Mouse (Mus musculus): ENCODE measurements at regions not wholly inside any gene's neighbourhood (a gene's known extent, or its start where the extent isn't known, plus 50 kb on each side); places are given as distances from the start of the nearest gene placed in this dataset.
"Not testable (repeated sequence)": the region's sequence is repeated elsewhere in the genome, so short reads cannot be mapped to it uniquely, and the experiment has no call there.

GRCm38 (mm10) chr3:11020048-11020447 lies 684.6 kb upstream of the Gm38303 start:
- no peaks in the 10 kb centered on the region for H3K9me3 ChIP-seq (ENCODE audit: low read length)
- DNase-seq (ENCODE audit: low spot score), result no peak
- 72% methylated on average over 3 of the region's 3 CpGs for WGBS
- H3K4me2 ChIP-seq (ENCODE audit: low read depth, low read length), result no peak overlapping the region
- H3K36me3 ChIP-seq (ENCODE audit: insufficient read depth, low read length), result no peaks in the 10 kb centered on the region
- ATAC-seq, result no peak
- no peak overlapping the region for H3K9ac ChIP-seq (replicated peaks; ENCODE audit: low read length)
- H3K27me3 ChIP-seq (ENCODE audit: insufficient read depth, low read length), result no peaks in the 10 kb centered on the region
- H3K4me3 ChIP-seq (ENCODE audit: low read length), result no peak overlapping the region
- no peak overlapping the region for H3K27ac ChIP-seq
- H3K4me1 ChIP-seq (ENCODE audit: insufficient read depth, low read length), result no peaks in the 10 kb centered on the region
- no peak for TF ChIP-seq CTCF (IDR thresholded peaks at IDR 0.05; ENCODE audit: low read depth)

- ATAC-seq, result not testable (repeated sequence)
These were observed 679.4 kb upstream of the Gm38303 start for GRCm38 (mm10) chr3:11014911-11015310.

GRCm38 (mm10) chr3:11007363-11007762 lies 671.9 kb upstream of the Gm38303 start:
- Histone ChIP-seq H3K4me1 (ENCODE audit: insufficient read depth, low read length) (no peaks in the 10 kb centered on the region), H3K27me3 (ENCODE audit: insufficient read depth, low read length) (no peaks in the 10 kb centered on the region), H3K9me3 (ENCODE audit: low read length) (no peaks in the 10 kb centered on the region), H3K27ac (no peak overlapping the region), H3K4me2 (ENCODE audit: low read depth, low read length) (no peak overlapping the region), H3K4me3 (ENCODE audit: low read length) (no peak overlapping the region), H3K36me3 (ENCODE audit: insufficient read depth, low read length) (no peaks in the 10 kb centered on the region), H3K9ac (replicated peaks; ENCODE audit: low read length) (no peak overlapping the region)
- ATAC-seq (no peak), DNase-seq (ENCODE audit: low spot score) (no peak)
- WGBS, result 72% methylated on average over 3 of the region's 3 CpGs
- TF ChIP-seq CTCF (IDR thresholded peaks at IDR 0.05; ENCODE audit: low read depth), result no peak

More at GRCm38 (mm10) chr3:11014911-11015310, 679.4 kb upstream of the Gm38303 start:
- not testable (repeated sequence) for H3K9me3 ChIP-seq (ENCODE audit: low read length); H3K36me3 ChIP-seq (ENCODE audit: insufficient read depth, low read length); DNase-seq (ENCODE audit: low spot score); H3K9ac ChIP-seq (replicated peaks; ENCODE audit: low read length); H3K27me3 ChIP-seq (ENCODE audit: insufficient read depth, low read length); H3K4me3 ChIP-seq (ENCODE audit: low read length); H3K27ac ChIP-seq; H3K4me1 ChIP-seq (ENCODE audit: insufficient read depth, low read length); H3K4me2 ChIP-seq (ENCODE audit: low read depth, low read length)
- 93% methylated on average over 6 of the region's 21 CpGs for whole genome bisulfite sequencing

- no peak for ATAC-seq
- DNase-seq (ENCODE audit: low spot score), result peak; percentile 36
These were observed 671.2 kb upstream of the Gm38303 start for GRCm38 (mm10) chr3:11006531-11007269.

DNA sequence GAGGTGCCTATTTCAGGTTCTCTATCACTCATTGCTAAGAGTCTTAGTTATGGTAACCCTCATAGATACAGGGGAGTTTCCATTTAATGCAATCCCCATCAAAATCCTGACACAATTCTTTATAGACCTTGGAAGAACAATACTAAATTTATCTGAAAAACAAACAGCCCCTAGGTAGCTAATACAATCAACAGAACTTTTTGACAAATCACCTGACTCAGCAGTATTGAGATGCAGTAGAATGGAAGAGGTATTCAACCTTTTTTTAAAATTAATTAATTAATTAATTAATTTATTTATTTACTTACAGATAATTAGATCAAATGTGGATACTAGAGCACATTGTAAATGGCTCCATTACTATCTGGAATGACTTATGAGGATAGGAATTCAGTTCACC lies 643.5 kb upstream of the Gm38303 start:
- Histone ChIP-seq H3K27ac (no peak overlapping the region), H3K4me3 (ENCODE audit: low read length) (no peak overlapping the region), H3K9me3 (ENCODE audit: low read length) (no peaks in the 10 kb centered on the region), H3K36me3 (ENCODE audit: insufficient read depth, low read length) (no peaks in the 10 kb centered on the region), H3K9ac (replicated peaks; ENCODE audit: low read length) (no peak overlapping the region), H3K4me1 (ENCODE audit: insufficient read depth, low read length) (no peaks in the 10 kb centered on the region), H3K27me3 (ENCODE audit: insufficient read depth, low read length) (no peaks in the 10 kb centered on the region), H3K4me2 (ENCODE audit: low read depth, low read length) (no peak overlapping the region)
- DNase-seq (ENCODE audit: low spot score) (no peak), ATAC-seq (no peak)
- no peak for TF ChIP-seq CTCF (IDR thresholded peaks at IDR 0.05; ENCODE audit: low read depth)

More at GRCm38 (mm10) chr3:11006531-11007269, 671.2 kb upstream of the Gm38303 start:
- no peak overlapping the region for H3K27ac ChIP-seq
- H3K9ac ChIP-seq (replicated peaks; ENCODE audit: low read length), result no peak overlapping the region
- 75% methylated on average over 2 of the region's 2 CpGs for WGBS
- no peak overlapping the region for H3K4me3 ChIP-seq (ENCODE audit: low read length)
- H3K4me1 ChIP-seq (ENCODE audit: insufficient read depth, low read length), result no peaks in the 10 kb centered on the region
- H3K4me2 ChIP-seq (ENCODE audit: low read depth, low read length), result no peak overlapping the region
- TF ChIP-seq CTCF (IDR thresholded peaks at IDR 0.05; ENCODE audit: low read depth), result no peak
- H3K27me3 ChIP-seq (ENCODE audit: insufficient read depth, low read length), result no peaks in the 10 kb centered on the region
- no peaks in the 10 kb centered on the region for H3K36me3 ChIP-seq (ENCODE audit: insufficient read depth, low read length)
- no peaks in the 10 kb centered on the region for H3K9me3 ChIP-seq (ENCODE audit: low read length)

DNA sequence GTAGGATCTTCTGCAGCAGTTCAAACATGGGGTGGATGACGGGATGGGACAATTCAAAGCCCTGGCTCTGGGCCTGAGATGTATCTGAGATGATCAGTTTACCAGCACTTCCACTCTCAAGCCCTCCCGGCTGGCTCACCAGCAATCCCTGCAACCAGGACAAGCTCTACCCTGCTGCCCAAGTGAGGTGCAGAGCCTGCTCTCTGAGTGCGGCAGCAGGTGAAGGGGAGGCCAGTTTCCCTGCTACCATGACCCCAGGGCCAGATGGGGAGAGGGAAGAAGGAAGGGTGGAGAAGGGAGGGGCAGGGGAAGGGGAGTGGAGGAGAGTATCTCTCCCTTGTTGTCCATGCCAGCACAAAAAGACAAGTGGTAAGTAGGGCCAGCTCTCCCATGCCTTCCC lies 638.9 kb upstream of the Gm38303 start:
- Histone ChIP-seq H3K9ac (replicated peaks; ENCODE audit: low read length) (no peak overlapping the region), H3K27me3 (ENCODE audit: insufficient read depth, low read length) (no peaks in the 10 kb centered on the region), H3K4me1 (ENCODE audit: insufficient read depth, low read length) (no peaks in the 10 kb centered on the region), H3K4me2 (ENCODE audit: low read depth, low read length) (no peak overlapping the region), H3K4me3 (ENCODE audit: low read length) (no peak overlapping the region), H3K9me3 (ENCODE audit: low read length) (no peaks in the 10 kb centered on the region), H3K36me3 (ENCODE audit: insufficient read depth, low read length) (no peaks in the 10 kb centered on the region), H3K27ac (no peak overlapping the region)
- DNase-seq (ENCODE audit: low spot score) (no peak), ATAC-seq (no peak)
- no peak for TF ChIP-seq CTCF (IDR thresholded peaks at IDR 0.05; ENCODE audit: low read depth)
- WGBS, result 93% methylated on average over 3 of the region's 3 CpGs

- no peaks in the 10 kb centered on the region for H3K27me3 ChIP-seq (ENCODE audit: insufficient read depth, low read length)
- H3K27ac ChIP-seq, result no peak overlapping the region
- no peak for DNase-seq (ENCODE audit: low spot score)
- ATAC-seq, result no peak
- H3K4me3 ChIP-seq (ENCODE audit: low read length), result no peak overlapping the region
- no peak overlapping the region for H3K4me2 ChIP-seq (ENCODE audit: low read depth, low read length)
- TF ChIP-seq CTCF (IDR thresholded peaks at IDR 0.05; ENCODE audit: low read depth), result no peak
- H3K9ac ChIP-seq (replicated peaks; ENCODE audit: low read length), result no peak overlapping the region
- H3K9me3 ChIP-seq (ENCODE audit: low read length), result no peaks in the 10 kb centered on the region
- H3K4me1 ChIP-seq (ENCODE audit: insufficient read depth, low read length), result no peaks in the 10 kb centered on the region
- H3K36me3 ChIP-seq (ENCODE audit: insufficient read depth, low read length), result no peaks in the 10 kb centered on the region
- WGBS, result 91% methylated on average over 1 of the region's 1 CpGs
These were observed 617.1 kb upstream of the Gm38303 start for GRCm38 (mm10) chr3:10952583-10952982.
